Mouse (Mus musculus): Measurements from ENCODE around the gene Faap20.
A peak's percentile ranks its signal among the peaks of the same experiment; 100 is the strongest.
"Not testable (repeated sequence)": the region's sequence is repeated elsewhere in the genome, so short reads cannot be mapped to it uniquely, and the experiment has no call there.

The Faap20 gene

DNA sequence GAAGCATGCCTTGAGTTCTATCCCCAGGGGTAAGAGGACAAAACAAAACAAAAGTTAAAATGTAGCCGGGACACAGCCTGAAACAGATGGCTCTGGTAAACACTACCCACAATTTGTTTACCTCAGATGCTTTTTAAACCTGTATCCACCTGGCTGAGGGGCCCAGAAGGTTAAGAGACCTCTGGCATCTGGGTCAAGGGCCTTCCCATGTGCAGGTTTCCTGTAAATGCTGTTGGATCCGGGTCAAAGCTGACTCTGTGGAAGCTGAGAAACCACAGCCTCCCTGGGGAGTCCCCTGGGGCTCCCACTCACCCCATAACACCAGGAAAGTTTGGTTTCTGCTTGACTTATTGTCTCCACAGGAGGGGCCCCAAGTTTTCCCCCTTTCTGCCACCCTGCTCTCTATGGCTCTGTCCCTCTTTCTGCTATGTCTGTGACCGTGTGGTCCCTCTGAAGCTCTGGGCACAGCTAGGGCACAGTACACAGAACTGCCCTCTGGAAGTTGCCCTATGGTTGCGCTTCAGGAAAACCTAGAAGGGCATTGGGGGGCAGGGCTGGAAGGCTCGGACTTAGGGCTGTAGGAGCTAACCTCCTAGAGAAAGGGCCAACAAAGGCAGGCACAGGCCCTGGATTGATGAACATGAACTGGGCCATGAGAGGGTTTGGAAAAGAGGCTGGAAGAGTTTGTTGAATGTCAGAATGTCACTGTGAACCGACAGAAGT is 3.7 kb upstream of the Faap20 start:
- DNase-seq (ENCODE audit: low read depth in 1 of 2, low spot score in 2 of 2), result no peak

DNA sequence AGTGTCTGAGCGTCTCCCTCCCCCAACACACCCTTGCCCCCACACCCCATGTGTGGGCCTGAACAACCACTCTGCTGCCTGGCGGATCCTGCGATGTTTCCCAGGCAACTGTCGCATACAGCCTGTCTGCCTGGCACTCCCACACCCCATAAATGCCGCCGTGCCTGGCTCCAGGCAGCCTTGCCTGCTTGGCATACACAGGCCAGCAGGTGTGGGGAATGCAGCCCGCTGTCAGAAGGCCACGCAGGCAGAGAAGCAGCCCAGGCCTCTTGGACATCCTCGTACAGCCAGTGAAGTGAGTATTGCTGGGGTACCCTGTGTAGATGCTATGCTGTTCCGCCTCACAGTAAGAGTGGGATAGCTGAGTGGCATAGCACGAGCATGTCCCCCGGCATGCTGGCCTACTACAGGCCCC is 2.9 kb upstream of the Faap20 start:
- DNase-seq (ENCODE audit: low read depth in 1 of 2, low spot score in 2 of 2), result no peak

DNA sequence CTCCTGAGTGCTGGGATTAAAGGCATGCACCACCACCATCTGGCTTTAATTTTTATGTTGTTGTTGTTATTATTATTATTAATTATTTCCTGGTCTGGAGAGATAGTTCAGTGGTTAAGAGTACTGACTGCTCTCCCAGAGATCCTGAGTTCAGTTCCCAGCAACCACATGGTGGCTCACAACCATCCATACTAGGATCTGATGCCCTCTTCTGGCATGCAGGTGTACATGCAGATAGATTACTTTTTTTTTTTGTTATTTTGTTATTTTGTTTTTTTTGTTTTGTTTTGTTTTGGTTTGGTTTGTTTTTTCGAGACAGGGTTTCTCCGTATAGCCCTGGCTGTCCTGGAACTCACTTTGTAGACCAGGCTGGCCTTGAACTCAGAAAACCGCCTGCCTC is 1.5 kb upstream of the Faap20 start:
- DNase-seq (ENCODE audit: low read depth in 1 of 2, low spot score in 2 of 2), result not testable (repeated sequence)

DNA sequence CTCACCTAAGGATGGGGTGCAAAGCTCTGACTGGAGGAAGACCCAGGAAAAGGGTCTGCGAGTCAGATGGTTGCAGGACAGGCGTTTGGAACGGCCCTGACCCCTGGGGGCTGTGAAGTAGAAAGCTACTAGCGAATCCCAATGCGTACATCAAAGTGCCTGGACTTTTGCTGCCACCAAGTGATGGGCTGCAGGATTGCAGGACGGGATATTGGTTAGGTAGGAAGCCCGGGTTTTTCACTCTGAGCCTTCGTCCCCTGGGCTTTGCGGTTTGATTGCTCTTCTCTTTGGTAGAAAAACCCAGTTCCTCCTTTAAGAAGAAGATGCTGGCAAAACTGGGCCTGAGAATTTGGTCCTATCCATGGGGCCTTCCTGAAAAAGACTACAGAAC is 350 bp upstream of the Faap20 start:
- peak; percentile 77 to 85 for DNase-seq (ENCODE audit: low read depth in 1 of 2, low spot score in 2 of 2)

DNA sequence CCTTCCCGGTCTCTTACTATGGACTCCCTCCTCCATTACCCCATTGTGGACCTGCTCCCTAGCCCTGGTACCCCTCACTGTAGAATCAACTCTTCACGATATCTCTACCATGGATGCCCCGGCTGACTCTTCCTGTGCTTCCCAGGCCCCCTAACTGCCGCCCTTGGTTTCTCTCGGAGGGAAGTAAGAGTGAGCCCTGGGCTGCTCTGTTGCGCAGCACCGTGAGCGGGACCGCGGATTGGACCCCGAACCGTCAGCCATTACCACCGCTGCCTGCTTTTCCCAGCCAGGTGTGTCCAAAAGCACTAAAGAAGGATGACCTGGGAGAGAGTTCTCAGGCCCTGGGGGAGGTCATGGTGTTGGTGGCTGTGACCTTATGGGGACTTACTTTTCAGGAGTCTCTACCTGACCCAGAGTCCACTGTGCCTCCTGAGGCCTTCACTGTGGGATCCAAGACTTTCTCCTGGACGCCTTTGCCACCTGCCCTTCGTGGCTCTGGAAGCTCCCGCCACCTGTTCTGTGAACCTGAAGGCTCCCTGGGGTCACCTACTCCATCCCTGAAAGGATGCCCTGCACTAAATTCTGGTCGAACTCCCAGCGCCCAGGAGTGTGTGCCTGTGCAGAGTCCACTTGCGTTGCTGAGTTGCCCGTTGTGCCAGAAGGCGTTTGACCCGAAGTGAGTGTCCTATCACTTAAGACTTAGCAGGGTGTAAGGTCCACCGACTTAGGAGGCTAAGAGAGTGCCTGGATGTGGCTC is 937 bp downstream of the Faap20 start:
- DNase-seq (ENCODE audit: low read depth in 1 of 2, low spot score in 2 of 2), result peak in 1 of 2 experiments; percentile 9

DNA sequence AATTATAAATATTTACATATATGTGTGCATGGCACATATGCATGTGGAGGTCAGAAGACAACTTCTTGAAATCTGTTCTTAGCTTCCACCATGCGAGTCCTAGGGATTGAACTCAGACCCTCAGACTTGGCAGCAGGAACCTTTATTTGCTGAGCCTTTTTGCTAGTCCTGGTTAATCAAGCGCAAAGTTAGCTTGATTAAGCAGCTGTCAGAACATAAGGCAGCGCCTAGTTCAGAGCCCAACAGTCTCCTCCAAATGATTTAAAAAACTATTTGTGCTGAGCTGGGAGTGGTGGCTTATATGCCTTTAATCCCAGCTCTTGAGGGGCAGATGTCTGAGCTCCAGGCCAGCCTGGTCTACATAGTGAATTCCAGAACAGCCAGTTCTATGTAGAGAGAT is 1.5 kb downstream of the Faap20 start:
- DNase-seq (ENCODE audit: low read depth in 1 of 2, low spot score in 2 of 2), result no peak

DNA sequence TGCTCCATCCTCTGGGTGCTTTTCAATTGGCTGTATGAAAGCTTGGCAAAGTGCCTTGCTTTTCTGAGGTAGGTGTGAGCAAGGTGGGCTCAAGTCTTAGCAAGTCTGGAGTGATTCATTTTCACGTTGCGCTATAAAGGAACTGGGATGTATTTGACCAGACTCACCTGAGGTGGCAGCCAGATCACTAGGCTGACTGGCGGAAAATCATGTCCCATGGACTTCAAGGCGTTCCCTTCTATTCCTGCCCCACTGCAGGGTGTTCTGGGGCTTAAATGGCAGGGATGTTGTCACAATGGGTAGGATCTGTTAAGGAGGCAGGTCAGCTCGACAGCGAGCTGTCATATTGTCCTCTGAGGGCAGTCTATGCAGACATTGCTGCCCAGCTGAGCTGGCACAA is 2.7 kb downstream of the Faap20 start:
- DNase-seq (ENCODE audit: low read depth in 1 of 2, low spot score in 2 of 2), result no peak

DNA sequence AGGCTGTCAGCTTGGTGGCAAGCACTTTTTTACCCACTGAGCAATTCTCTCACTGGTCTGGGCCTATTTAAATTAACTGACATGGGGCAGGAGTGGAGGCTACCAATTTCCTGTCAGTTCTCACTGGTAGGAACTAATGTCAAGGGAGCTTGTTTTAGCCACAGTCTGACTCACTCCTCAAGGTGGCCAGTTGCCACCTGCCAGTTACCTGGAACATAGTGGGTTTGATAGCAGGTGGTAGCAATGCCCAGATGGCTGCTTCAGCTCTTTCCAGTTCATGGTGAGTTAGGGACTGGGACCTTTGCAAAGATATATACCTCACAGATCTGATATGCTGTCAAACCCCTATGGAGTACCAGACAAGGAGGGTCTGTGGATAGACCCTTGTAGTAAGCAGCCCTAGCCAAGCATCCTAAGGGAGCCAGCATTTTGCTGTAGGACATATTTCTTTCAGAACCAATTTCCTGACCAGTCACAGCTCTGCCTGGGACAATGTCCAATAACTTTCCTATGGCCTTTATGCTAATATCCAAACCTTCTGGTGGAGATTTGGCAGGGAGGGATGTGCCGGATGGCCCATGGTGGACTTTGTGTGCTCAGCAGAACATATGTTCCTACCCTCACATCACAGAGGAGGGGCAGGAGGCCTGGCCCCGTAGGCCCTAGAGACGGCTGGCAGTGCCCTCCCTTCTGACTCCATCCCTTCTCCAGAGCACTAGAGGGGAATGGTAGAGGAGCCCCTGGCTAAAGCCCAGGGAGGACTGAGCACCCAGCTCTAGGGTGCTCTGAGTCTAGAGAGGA is 15.1 kb downstream of the Faap20 start:
- DNase-seq (ENCODE audit: low read depth in 1 of 2, low spot score in 2 of 2), result no peak

DNA sequence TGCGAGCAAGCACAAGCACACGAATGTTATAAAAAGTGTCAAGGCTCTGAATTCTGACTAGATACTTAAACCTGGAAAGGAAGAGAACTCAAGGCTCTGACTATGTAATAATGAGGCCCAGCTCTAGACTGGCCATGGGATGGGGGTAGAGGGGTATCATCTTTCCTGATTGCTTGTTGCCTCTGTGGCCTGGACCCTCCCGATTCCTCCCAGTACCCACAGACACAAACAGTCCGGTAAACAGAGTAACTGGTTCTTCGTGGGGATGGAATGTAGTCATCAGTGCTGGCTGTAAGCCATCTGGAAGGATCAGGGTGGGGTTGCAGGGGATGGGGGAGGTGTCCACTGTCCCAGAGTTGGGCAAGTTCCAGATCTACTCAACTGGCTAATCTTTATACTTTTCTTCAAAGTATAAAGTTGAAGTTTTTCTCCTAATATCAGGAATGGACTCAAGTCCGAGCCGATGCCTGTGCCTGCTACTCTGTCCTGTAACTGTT is 17.5 kb downstream of the Faap20 start:
- DNase-seq (ENCODE audit: low read depth in 1 of 2, low spot score in 2 of 2), result no peak

DNA sequence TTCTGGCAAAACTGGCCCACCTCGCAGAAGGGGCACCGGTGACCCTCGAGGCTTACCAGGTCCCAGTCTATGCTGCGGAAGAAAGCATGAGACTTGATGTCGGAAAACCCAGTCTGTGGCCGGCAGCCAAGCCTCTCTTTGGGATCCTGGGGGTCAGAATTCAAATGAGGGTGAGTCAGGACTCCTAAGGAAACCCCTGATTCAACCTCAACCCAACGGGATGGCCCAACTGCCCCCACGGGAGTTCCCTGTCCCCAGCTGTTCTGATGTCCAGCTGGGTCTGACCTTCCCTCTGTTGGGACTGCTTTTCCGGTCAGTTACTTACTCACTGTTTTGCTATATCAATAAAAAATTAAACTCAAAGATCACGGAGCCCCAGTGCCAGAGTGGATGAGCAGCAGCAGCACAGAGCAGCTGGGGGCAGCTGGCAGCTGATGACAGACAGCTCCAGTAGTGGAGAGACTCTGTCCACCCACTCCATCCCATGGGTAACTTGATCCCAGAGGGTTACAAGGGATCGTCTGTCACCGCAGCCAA is 18.1 kb downstream of the Faap20 start:
- no peak for DNase-seq (ENCODE audit: low read depth in 1 of 2, low spot score in 2 of 2)

DNA sequence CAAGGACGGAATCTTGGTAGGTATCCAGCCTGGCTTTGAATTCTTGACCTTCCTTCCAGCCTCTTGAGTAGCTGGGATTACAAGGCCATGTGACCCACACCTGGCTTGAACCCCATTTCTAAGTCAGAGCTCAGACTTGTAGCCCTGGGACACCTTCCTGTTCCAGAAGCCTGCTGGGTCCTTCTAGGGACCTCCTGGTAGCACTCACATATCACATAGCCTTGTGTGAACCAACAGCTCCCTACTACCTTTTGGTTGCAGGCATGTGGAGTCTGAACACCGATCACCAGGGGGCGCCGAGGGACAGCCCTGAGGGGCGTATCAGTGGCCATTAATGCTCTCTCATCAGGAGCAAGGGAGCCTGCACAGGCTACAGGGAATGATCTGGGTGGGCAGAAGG is 18.8 kb downstream of the Faap20 start:
- no peak for DNase-seq (ENCODE audit: low read depth in 1 of 2, low spot score in 2 of 2)

DNA sequence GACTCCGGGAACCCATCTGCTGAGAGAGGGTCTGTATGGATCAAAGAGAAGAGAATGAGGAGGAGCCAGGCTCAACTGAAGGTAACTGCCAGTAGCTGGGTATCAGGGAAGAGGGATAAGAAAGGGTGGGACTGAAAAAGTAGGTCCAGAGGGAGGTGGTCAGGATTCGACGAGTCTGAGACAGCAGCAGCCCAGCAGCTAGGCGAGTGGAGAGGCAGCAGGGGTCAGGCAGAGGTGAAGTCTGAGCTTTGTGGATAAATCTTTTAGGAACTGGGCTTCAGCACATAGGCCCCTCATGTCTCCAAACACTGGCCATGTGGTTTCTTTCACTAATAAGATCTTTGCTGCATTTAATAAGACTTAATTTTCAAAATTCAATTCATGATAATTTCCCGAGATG is 24.8 kb downstream of the Faap20 start:
- no peak for DNase-seq (ENCODE audit: low read depth in 1 of 2, low spot score in 2 of 2)

DNA sequence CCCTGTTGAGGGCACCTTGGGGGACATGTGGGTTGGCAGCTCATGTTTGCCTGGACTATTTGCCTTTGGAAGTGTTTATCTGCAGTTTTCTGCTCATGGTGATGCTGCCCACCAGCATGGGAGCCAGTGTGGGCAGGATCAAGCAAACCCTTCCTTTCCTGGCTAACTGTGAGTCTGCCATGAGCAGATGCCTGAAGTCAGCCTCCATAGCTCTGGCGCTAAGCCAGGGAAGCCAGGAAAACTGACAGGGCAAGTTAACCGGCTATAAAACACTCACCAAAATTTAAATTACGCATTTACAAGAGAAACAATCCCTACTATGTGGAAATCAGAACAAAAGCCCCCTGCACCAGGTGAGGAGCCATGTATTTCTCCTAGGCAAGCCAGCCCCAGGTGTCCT is 25.2 kb downstream of the Faap20 start:
- no peak for DNase-seq (ENCODE audit: low read depth in 1 of 2, low spot score in 2 of 2)

DNA sequence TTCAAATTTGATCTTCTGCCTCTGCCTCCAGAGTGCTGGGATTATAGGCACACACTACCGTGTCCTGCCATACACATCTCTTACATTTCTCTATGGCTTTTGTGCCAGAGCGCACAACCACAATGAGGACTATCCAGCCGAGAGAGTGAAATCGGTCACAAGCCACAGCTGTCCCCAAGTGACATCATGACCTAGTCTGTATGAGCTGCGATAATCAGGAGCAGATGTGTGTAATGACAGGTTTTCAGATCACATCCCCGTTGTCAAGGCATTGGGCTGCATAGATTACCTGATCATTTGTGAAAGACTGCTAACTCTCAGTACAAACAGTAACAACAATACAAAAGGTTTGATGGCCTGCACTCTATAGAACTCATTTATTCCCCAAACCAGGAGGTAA is 28.4 kb downstream of the Faap20 start:
- no peak for DNase-seq (ENCODE audit: low read depth in 1 of 2, low spot score in 2 of 2)

DNA sequence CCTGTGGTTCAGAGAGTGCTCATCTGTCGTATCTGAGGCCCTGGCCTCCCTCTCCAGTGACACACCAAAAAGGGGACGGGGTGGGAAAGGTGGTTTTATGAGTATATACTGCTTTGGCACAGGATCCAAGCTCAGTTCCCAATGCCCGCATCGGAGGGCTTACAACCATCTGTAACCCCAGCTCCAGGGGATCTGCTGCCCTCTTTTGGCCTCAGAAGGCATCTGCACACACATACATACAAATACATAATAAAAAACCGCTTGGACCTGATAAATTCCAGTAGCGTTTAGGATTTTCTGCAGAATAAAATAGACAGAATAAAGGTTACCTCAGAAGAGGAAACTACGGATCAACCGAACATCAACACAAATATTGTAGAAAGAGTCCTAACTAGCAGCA is 29.5 kb downstream of the Faap20 start:
- no peak for DNase-seq (ENCODE audit: low read depth in 1 of 2, low spot score in 2 of 2)

DNA sequence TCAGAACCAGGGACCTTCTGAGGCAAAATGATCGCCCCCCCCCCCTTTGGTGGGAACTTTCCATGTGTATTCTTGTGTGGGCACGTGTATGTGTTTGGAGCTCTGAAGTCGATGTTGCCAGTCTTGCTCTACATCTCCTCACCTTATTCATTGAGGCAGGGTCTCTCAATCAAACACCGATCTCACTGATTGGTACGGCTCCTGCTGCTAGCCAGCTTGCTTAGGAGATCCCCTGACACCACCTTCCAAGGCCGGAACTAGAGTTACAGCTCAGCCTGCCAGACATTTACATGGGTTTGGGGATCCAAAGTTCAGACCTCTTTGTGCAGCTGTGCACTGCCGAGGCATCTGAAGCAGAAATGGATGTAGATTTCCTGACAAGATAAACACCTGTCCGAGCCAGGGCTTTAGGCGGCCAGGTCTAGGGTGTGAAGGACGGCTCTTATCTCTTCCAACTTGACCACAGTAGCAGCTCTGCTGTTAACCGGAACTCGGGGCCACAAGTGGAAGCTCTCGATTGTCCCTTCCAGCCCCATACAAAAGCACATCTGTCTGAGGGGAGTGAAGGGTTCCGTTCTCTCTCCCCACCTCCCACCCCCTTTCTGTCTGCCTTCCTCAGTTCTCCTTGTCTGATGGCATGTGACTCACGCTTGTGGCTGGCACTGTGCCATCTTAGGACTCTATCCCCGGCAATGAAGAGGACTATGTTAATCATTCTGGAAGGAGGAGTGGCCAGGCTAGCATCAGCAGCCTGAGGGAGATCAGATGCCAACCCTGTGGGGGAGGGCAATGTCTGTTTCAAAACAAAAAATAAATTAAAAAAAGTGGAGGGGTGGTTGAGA is 30.5 kb downstream of the Faap20 start:
- DNase-seq (ENCODE audit: low read depth in 1 of 2, low spot score in 2 of 2), result no peak

DNA sequence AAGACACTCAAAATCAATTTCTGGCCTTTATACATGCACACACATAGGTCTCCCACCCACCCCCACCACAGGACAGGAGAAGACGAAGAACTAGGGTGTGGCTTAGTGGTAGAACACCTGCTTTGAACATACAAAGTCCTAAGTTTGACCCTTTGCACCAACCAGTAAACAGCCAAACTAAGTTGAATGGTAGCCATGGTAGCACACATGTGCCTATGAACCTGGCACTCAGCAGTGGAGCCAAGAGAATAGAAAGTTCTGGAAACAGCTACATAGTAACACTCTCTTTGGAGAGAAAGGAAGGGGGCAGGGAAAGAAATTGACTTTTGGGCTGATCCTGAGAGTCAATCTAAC is 31.1 kb downstream of the Faap20 start:
- DNase-seq (ENCODE audit: low read depth in 1 of 2, low spot score in 2 of 2), result no peak

DNA sequence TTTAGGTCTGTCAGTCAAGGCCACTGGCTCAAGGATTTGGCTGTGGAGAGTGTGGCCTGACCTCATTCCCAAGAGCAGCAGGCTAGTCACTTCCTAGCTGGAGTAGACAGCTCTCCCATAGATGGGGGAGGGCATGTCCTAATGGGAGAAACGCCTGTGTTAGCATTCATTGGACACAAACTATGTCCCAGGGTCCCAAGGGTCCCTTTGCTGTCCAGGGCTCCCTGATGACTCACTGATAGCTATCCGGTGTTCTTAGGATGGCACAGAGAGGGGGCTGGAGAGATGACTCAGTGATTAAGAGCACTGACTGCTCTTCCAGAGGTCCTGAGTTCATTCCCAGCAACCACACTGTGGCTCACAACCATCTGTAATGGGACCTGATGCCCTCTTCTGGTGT is 31.6 kb downstream of the Faap20 start:
- no peak for DNase-seq (ENCODE audit: low read depth in 1 of 2, low spot score in 2 of 2)

DNA sequence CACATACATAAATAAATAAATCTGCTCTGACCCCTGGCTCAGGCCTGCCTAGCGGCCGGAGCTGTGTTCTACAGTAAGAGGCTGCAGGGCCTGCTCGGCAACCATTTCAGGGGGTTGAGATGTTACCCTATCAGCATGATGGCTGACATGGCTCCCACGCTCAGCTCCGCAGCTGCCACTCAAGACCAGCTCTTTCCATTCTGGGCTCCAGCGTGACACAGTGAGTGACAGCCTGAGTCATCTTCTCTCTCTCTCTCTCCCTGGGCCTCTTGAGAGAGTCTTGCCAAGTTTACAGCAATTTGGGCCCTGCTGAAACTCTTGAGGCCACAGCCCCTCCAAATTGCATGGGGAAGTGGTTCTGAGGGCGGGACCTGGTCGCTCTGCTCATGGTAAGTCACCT is 32.0 kb downstream of the Faap20 start:
- no peak for DNase-seq (ENCODE audit: low read depth in 1 of 2, low spot score in 2 of 2)

DNA sequence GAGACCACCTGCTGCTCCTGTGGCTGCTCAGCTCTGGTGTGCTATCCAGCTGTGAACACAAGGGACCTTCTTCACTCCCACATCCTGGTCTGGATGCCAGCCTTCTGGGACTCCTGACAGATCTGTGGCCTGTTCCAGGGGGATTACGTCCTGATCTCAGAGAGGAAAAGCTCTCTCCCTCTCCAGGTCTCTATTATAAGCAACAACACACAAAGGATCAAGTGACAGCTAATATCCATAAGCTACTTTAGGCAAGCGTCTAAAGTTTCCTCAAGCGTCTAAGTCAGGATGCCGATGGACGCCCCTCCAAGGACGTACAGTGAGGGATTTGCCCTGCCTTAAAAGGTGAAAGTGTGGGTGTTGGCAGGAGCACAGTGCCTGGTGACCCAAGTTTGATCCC is 32.6 kb downstream of the Faap20 start:
- no peak for DNase-seq (ENCODE audit: low read depth in 1 of 2, low spot score in 2 of 2)

DNA sequence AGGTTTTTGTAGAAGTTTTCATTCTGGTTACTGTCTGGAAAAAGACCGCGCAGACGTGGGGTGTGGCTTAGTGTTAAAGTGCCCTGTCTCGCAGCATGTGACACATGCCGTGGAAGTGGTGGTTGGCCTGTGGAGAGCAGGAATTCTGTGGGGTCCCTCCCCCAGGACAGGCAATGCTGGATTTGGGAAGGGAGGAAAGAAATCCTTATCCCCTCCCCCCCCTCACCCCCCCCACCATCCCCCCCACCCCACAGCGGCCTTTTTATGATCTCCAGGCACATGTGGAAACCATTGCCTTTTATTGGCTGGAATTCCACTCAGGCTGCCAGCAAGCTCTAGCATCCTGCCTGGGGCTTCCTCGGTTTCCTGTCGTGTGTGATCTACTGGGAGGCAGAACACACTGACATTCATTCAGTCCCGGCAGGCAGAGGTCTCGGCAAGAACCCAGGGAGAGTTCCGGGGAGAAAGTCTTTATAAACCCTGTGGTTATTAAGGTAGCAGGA is 33.5 kb downstream of the Faap20 start:
- no peak for DNase-seq (ENCODE audit: low read depth in 1 of 2, low spot score in 2 of 2)
